Mouse (Mus musculus): ENCODE results near the gene Ralbp1.

Ralbp1 gene

DNA sequence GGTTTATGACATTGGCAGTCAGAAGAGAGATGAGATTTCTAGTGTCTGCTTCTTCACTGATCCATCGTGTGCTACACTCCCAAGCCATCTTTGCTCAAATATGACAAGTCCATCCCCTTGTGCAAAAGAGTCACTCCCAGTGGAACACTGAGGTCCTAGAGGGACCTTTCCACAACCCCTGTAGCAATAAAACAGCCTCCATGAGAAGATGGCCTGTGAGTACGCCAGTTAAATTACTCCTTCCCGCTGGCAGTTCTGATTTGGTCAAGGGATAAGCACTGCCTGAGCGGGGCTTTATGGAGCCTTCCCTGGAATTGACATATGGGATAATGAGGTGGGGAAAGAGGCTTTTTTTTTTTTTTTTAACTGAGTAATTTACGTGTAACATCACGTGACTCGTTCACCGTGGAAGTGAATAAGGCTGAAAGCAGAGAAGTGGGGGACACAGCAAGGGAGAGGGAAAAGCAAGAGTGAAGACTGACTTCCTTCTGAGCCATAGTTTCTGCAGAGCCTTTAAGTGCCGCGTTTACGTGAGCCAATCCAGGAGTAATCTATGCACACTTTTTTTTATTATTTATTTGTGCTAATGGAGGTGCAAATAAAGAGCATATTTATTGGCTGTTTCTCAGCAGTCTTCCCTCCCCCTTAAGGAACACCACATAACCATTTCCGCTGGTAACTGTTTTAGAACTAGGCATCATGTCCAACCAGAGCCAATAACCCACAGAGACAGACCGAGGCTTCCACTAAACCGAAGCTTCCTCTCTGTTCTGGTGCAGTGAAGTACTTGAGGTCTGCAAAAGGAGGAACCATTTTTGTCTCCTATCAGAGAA is at the start of gene Ralbp1:
Gene Ralbp1 (minus strand): TSS at position 102 of the 833 bp plus-strand sequence.
- DNase-seq (ENCODE audit: low spot score) = no peak

DNA sequence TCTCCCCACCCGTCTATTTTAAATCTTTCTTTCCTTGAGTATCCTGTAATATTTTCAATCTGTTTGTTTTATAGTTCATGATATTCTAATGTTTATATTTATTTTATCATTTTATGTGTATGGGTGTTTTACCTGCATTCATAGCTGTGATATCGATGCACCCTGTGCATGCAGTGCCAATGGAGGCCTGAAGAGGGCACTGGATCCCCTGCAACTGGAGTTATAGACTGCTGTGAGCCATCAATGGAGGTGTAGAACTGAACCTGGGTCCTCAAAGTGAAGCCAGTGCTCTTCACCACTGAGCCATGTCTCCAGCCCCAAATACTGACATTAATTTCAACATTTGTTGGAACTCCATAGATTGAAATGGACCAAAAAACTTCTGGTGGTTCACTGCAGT is 48.1 kb upstream of the Ralbp1 start:
- DNase-seq (ENCODE audit: low spot score) = no peak

DNA sequence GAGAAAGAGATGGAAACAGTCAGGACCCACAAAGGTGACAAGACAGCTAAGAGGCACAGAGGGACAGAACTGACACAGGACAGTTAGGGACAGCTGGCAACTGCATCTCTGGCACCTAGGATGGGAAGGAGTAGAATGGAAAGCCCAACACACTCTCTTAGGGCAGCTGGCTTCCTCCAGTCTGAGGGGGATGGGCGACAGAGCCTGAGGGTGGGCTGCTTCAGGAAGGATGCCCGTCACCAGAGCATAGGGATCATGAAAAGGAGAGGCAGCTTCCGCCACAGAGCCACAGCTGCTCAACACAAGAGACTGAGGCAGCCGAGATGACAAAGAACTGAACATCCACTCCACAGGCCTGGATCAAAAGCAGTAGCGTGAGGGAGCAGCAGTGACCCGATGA is 45.9 kb upstream of the Ralbp1 start:
- DNase-seq (ENCODE audit: low spot score) = no peak

DNA sequence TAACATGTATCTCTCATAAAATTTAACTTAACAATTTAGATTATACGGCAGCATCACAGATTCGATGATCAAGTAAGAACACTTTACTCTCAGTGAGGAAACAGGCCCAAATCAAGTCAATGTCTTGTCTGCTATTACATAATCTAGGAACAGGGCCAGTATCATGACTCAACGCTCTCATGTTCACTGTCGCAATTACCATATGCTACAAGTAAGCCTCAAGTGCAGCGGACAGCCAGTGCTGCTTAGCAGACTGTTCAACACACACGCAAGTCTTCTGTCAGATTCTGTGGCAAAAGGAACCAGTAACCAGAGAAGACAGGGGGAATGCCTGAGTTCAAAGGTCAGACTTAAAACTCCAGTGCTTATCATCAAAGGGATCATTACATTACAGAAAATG is 45.4 kb upstream of the Ralbp1 start:
- peak; percentile 76 for DNase-seq (ENCODE audit: low spot score)

DNA sequence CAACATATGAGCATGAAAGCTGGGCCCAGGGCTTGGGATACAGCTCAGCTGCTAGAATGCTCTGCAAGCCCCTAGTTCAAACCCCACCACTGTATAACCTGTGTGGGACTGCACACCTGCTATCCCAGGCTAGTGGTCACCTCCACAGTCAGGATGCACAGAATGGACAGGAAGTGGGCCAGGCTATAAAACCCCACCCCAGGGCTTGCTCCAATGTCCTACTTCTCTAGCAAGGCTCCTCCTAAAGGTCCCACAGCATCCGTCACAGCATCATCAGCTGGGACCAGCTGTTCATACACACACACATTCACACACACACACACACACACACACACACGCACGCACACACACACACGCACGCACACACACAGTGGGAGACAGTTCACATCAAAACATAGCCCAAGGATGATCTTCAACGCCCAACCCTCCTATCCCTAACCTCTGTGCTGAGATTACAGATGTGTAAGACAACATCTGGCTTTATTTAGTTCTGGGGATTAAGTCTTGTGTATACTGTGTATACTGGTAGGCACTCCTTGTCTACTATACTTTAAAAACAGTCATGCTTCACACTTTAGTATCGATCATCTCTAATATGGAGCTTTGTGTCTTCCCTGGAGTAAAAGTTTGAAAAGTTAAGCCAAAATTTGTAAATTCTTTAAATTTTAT is 44.7 kb upstream of the Ralbp1 start:
- DNase-seq (ENCODE audit: low spot score) = no peak

DNA sequence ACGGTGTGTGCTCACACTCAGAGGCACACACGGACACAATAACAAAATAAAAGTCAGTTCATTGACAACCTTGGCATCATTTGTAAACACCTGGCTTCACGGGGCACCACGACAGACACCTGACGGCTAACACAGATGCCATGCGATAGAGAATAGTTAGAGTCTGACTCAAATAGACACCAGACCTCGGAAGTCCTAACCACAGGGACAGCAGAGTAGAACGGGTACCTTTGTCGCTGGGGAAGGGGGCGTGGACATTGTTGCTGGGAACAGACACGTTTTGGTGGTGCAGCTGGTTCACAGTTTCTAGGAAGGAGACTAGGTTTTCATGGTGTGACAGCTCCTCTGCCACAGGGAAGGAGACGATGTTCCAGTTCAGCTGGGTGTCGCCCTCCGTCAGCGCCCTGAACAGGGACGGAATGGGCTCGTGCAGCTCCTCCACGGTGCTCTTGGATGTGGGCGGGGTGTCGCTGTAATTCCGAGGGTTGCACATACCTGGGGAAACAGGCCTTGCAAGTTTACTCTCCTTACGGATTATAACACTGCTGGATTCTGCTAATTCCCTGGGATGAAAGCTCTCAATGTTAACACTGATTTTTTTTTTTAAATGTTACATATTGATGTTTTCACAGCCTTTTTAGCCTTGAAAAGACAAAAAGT is 43.9 kb upstream of the Ralbp1 start:
- no peak for DNase-seq (ENCODE audit: low spot score)

DNA sequence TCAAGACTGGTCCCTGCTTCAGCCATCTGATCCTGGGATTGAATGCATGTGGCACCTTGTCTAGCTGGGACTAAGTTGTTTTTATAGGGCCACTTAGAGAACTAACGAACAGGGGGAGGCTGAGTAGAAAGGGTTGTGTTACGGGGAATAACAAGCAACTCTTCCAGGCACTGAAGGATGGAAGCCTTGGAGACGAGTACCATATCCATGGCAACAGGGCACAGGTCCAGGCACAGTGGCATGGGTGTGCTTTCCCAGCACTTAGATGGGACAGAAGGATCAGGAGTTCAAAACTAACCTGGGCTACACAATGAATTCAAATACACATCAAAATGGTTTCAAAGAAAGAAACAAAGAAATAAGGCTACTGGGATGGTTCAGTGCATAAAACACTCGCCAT is 41.5 kb upstream of the Ralbp1 start:
- no peak for DNase-seq (ENCODE audit: low spot score)

DNA sequence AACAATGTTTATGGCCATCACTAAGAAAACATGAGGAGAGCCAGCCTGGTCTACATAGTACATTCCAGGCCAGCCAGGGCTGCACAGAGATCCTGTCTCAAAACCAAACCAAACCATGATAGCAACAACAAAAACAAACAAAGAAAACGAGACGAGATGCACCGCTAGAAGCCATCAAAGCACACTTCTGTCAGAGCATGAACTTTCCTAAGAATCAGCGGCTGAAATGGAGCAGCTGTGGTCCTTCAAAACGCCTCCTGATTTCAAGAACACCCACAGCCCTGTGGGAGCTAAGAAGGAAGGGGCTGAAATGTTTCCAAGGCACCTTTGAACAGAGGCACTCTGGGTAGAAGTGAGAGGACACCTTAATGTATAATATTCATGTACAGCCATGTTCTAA is 38.6 kb upstream of the Ralbp1 start:
- no peak for DNase-seq (ENCODE audit: low spot score)

DNA sequence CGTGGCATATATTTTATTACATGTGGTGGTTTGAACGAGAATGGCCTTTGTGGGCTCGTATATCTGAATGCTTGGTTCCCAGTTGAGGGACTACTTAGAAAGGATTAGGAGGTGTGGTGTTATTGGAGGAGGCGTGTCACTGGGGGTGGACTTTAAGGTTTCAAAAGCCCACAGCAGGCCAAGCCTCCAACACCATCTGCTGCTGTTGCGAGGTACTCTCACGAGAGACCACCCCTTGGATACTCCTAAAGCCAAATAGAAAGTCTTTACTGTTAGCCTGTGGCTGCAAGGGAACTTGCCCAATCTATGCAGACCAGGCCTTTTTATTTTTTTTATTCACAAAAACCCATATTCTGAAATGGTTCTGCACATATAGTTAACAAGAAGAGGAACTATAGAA is 36.4 kb upstream of the Ralbp1 start:
- no peak for DNase-seq (ENCODE audit: low spot score)

DNA sequence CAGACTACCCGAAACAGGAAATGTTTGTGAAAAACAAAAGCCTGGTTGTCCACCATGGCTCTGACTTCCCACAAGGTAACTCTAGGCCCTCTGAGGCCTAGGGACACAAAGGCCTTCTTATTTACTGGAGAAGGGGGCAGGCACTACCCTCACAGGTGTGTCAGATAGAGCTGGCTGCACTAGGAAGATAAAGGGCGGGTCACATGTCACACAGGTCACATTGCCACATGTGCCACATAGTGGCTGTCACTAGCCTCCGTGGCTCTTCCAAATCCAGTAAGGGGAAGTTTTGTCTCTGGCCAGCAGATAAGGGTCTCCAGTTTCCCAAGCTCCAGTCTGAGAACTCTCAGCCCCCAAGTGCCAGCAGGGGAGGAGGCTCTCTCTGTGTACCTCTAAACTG is 33.6 kb upstream of the Ralbp1 start:
- DNase-seq (ENCODE audit: low spot score) = no peak

DNA sequence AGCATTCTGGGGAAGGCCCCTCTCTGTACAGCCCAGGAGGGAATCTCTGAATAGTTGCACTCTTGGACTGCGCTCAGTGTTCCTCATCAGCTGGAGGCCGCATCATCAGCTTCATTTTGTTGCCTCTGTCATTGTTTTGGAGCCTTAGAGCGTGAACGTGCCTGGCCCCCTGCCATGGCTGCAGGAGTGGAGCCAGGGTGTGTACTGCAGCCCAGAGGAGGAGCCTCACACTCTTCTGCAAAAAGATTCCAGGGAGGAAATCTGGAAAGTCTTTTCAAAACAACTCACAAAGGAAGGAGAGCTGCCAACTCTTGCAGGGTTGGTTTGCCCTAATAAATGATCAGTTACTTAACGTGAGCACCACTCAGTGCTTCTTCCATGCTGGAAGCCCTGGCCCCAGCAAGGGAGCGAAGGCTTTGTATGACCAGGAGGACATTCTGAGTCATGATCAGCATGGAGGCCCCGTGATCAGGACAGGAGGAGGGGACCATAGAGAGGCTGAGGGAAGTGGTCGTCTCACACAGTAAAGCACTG is 30.6 kb upstream of the Ralbp1 start:
- peak; percentile 52 for DNase-seq (ENCODE audit: low spot score)

DNA sequence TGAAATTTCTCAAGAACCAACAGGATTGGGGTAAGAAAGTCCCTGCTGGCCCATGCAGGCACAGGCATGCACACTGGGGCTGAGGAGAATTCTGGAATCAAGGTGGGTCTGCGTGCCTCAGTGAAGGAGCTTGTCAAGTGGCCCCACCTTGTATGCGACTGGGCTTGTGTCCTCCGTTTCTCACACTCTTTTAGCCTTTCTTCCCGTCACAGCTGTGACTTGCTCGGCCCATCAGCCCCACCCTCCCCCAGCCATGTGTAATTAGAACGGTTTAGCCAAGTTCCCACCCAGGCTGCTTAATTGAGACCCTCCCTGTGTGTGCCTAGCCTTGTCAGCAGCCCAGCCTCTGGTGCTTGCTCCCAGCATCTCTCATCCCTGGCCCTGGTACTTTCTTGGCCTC is 28.5 kb upstream of the Ralbp1 start:
- no peak for DNase-seq (ENCODE audit: low spot score)

DNA sequence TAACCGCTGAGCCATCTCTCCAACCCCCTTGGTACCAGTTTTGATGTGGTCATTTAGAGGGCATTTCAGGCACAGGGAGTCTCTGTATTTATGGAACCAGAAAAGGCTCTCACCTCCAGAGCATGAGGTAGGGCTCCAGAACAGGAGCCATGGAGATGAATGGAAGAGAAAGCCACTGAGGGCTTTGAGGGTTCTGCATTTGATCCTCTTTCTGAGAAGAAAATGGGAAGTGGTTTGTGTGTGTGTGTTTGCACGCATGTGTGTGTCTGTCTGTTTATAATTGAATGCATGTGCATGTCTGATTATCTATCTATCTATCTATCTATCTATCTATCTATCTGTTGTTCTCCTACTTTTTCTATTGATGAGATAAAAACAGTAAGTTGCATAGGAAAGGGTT is 26.6 kb upstream of the Ralbp1 start:
- no peak for DNase-seq (ENCODE audit: low spot score)

DNA sequence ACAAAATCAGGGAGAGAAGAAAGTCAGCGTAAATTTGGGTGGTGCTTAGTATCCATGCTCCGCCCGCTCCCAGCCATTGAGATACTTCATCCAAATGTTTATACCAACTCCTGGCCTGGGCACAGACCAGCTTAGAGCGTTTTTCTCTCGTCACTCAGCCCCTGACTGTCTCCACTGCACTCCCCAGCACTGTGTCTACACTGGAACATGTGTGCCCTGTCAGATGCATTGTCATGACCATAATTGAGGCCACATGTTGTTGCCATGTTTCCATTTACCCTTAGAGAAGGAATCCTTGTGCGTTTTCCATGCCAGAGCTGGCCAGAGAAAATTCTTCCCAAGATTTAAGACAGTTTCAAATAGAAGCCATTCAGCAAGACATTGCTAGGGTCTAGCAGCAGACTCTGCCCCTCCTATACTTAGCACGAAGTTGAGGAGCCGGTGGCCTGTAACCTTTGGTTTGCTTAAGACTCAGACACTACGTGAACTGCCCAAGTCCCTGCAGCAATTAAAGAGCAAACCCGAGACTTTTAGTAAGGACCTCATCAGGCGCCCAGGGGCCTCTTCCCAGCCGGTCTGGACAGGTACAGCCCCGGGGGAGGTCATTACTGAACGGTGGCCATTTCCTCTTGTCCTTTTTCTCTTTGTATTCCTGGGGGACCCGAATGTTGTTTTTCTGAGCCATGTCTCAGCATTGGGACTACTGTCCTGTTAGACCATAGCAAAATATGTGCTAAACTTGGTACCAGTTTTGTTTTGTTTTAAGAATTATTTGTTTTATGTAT is 25.9 kb upstream of the Ralbp1 start:
- no peak for DNase-seq (ENCODE audit: low spot score)

DNA sequence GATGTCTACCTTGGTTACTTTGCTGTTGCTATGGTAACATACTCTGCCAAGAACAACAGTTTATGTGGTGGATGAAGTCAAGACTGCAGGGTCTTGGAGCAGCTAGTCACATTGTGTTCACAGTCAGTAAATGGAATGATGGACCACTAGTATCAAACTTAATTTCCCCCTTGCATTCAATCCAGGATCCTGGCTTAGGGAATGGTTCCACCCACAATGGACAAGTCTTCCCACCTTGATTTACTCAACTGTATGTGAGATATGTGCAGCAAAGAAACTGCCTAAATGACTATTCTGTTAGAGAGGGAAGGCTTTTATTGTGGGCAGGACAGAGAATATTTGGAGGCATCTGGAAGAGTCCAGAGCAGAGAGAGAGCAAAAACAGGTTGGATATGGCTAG is 22.7 kb upstream of the Ralbp1 start:
- DNase-seq (ENCODE audit: low spot score) = no peak

DNA sequence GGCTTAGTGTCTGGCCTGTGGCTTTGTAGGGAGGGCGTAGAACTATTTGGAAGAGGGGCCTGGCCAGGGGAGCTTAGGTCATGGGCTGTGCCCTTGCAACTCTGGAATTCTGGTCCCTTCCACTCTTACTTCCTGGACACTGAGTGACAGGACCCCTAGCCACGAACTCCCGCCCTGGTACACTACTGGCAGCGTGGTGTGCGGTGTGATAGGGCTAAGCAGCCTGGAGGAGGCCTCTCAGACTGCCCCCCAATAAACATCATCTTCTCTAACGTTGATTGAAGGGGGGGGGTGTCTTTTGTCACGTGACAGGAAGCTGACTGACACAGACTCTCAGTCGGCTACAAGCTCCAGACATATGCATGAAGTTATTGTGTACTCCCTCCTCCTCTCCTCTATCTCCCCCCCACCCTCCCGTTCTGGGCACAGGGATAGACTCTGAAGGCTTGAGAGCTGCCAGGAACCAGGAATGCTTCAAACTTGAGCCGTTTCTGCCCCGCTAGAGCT is 21.4 kb upstream of the Ralbp1 start:
- no peak for DNase-seq (ENCODE audit: low spot score)

DNA sequence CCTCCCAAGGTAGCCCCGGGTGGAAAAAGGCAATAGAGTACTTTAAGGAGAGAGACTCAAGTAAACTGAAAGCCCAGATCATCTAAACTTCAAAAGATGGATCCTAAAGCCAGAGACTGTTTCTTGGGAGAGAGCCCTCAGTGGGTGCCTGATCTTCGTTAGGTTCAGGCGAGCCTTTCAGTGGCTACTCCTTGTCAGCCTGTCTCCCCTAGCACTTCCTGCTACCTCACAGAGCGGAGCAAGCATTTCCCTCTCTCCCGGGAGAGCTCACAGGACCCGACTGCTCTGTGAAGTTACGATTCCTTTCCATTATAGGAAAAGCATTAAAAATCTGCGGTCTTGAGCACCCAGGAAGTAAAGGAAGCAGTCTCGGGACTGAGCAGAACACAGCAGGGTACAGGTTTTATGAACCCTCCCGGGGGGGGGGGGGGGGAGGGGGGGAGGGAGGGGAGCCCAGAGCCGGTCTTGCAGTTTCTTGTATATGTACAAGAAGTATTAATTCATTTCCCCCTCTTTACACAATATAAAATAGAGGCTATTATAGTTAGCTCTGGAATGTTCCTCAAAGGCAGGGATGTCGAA is 20.8 kb upstream of the Ralbp1 start:
- DNase-seq (ENCODE audit: low spot score) = no peak

DNA sequence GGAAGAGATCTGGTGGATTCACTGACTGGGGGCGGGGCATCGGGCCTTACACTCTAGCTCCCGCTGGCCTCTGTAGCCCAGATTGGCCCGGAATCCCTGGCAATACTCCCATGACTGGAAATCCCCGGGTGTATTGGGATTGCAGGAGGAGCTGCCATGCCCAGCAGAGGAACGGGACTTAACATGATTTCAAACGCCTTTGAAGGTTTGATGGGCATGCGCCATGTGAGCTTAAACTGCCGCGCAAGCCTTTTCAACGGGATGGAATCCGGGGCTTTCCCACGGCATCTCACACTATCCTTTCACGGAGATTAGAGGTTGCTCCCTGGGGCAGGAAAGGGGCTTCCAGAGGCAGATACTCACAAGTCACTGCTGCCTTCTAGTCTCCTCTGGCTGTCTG is 19.6 kb upstream of the Ralbp1 start:
- no peak for DNase-seq (ENCODE audit: low spot score)

DNA sequence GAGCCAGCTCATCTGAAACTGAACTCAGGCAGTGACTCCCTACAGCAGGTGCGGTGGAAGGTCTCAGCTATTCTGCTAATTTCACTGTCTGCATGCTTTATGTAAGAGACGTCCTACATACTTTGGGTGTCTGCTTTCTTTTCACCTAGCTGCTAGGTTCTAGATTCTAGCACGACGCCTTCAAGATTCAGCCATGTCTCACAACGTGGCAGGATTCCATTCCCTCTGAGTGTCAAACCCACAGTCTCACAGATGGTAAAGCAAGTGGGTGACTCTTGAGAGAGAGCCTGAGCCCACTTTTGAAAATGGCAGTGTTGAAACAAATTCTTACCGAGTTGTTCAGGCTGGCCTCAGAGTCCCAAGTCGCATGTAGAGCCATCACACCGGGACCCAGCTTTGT is 18.2 kb upstream of the Ralbp1 start:
- DNase-seq (ENCODE audit: low spot score) = no peak

DNA sequence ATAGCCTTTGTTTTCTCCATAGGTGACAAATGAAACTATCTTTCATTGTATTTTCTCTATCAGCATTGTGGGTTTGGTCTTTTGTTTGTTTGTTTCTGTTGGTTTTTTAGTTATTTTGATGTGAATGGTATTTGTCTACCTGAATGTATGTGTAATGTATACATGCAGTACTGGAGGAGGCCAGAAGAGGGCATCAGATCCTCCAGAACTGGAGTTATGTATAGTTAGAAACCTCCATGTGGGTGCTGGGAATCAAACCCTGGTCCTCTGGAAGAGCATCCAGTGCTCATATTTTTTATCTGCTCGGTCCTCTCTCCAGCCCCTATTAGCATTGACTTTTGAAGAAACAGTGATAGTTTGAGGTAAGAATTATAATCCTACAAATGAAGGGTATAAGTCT is 17.4 kb upstream of the Ralbp1 start:
- no peak for DNase-seq (ENCODE audit: low spot score)

DNA sequence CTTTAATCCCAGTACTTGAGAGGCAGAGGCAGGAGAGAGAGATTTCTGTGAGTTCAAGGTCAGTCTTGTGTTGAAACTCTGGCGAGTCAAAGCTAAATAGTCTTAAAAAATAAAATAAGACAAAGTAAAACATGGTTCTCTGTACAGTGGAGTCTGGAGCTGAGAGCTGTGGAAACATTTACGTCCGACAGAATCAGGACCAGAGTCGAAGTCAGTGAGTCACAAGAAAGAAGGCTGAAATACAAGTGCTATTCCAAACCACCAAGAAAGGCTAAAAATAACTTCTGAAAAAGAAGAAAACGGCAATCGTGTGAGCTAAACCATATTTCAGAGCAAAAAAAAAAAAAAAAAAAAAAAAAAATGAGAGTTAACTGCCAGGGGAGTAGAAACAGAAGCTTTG is 16.7 kb upstream of the Ralbp1 start:
- DNase-seq (ENCODE audit: low spot score) = no peak

DNA sequence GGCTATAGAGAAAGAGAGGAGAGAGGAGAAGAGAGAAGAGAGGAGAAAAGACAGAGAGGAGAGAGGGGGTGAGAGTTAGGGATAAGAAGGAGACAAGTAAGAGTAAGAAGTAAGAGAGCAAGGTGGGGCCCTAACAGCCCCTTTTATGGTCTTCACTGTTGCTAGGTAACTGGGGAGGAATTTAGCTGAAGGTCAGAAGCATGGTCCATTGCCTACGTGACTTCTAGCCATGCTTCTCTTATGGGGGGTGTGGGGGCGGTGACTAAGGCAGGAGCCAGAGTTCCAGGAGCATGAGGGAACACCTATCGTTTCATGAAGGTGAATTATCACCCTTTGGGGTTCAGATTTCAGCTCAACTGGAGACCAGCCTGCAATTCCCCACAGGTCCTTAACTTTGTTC is 10.4 kb upstream of the Ralbp1 start:
- DNase-seq (ENCODE audit: low spot score) = no peak
